Mouse (Mus musculus) stomach, embryonic 15.5 days (tissue): ENCODE data around the gene Llgl2. TPM values are rescaled to one million over a fixed set of nuclear protein-coding genes. Genes with fewer than 3 reads are reported as not detected.

Source experiments
- ATAC-seq: fragments of 200-750 bp; cut with Nextera tagmentation; 2 replicates; pipeline ENCODE4 v1.8.0; 2017; ENCODE audit warnings: low read depth, moderate number of reproducible peaks, moderate TSS enrichment; ENCODE audit not compliant: insufficient read depth, low FRiP score
- H3K27ac ChIP-seq: fragments of 300-500 bp; sonication (generic); 2 replicates; pipeline ENCODE4 v1.5.1; 2015; ENCODE audit warnings: mild to moderate bottlenecking, inconsistent platforms
- H3K27me3 ChIP-seq: fragments of 300-500 bp; sonication (generic); replicated peaks from 2 replicates; pipeline ENCODE4 v1.6.1; 2015; ENCODE audit warnings: inconsistent platforms
- H3K36me3 ChIP-seq: fragments of 300-500 bp; sonication (generic); 2 replicates; pipeline ENCODE4 v1.6.1; 2015; ENCODE audit warnings: inconsistent platforms
- H3K4me1 ChIP-seq: fragments of 300-500 bp; sonication (generic); 2 replicates; pipeline ENCODE4 v1.6.1; 2015; ENCODE audit warnings: inconsistent platforms
- H3K4me2 ChIP-seq: fragments of 300-500 bp; sonication (generic); 2 replicates; pipeline ENCODE4 v1.6.1; 2015; ENCODE audit warnings: mild to moderate bottlenecking, inconsistent platforms
- H3K4me3 ChIP-seq: fragments of 300-500 bp; sonication (generic); replicated peaks from 2 replicates; pipeline ENCODE4 v1.5.1; 2015; ENCODE audit warnings: inconsistent platforms
- H3K9ac ChIP-seq: fragments of 300-500 bp; sonication (generic); 2 replicates; pipeline ENCODE4 v1.6.1; 2015; ENCODE audit warnings: inconsistent platforms
- H3K9me3 ChIP-seq: fragments of 300-500 bp; sonication (generic); 2 replicates; pipeline ENCODE4 v1.6.1; 2016; ENCODE audit warnings: inconsistent platforms
- WGBS: fragments of 180-500 bp; shearing (Covaris S2); methylation state at CpG from one replicate; pipeline ENCODE4 v1.1.7; 2015; 5-methylcytosine and 5-hydroxymethylcytosine counted together
- polyA plus RNA-seq: library from polyadenylated mRNA; unstranded; fragments of >200 nt; fragmentation: Nextera tagmentation; extraction: Ambion mirVana; gene quantifications from 2 replicates; pipeline ENCODE4 v1.2.1, GENCODE M21; 2015

Gene Llgl2
- polyA plus RNA-seq, 1 experiment from 2014 or later = 61.5 TPM

GRCm38 (mm10) chr11:115792353-115792752 lies 31.5 kb upstream of the Llgl2 start:
- Histone ChIP-seq H3K36me3 (peaks cover 59% of the 10 kb centered on the region), H3K4me3 (no peak overlapping the region), H3K4me2 (no peak overlapping the region), H3K9me3 (no peaks in the 10 kb centered on the region), H3K4me1 (no peaks in the 10 kb centered on the region), H3K27me3 (no peaks in the 10 kb centered on the region), H3K27ac (no peak overlapping the region), H3K9ac (no peak overlapping the region)
- WGBS = 85% methylated on average over 14 of the region's 14 CpGs
- no peak for ATAC-seq

DNA sequence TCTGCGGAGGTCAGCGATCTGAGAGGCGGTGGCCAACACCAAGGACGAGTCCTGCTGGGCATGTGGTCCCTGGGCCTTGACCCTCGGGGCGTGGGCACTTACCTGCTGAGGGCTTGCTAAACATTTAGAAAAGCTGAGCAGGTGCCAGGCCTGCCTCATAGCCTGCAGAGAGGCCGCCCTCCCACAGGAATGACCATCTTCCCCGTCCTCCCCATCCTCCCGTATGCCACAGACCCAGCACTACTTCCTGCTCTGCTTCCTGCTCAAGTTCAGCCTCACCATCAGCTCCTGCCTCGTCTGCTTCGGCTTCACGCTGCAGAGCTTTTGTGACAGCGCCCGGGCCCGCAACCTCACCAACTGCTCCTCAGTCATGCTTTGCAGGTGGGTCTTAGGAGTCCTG lies 27.0 kb upstream of the Llgl2 start:
- Histone ChIP-seq H3K4me1 (no peaks in the 10 kb centered on the region), H3K27me3 (no peaks in the 10 kb centered on the region), H3K27ac (no peak overlapping the region), H3K9ac (no peak overlapping the region), H3K4me3 (no peak overlapping the region), H3K36me3 (peaks cover 76% of the 10 kb centered on the region), H3K4me2 (no peak overlapping the region), H3K9me3 (no peaks in the 10 kb centered on the region)
- ATAC-seq = no peak
- 83% methylated on average over 15 of the region's 15 CpGs for WGBS

GRCm38 (mm10) chr11:115797665-115798064 lies 26.2 kb upstream of the Llgl2 start:
- H3K27me3 ChIP-seq = no peaks in the 10 kb centered on the region
- no peak overlapping the region for H3K27ac ChIP-seq
- H3K9me3 ChIP-seq = no peaks in the 10 kb centered on the region
- no peak for ATAC-seq
- H3K9ac ChIP-seq = no peak overlapping the region
- H3K4me1 ChIP-seq = no peaks in the 10 kb centered on the region
- 79% methylated on average over 9 of the region's 9 CpGs for WGBS
- peaks cover 77% of the 10 kb centered on the region for H3K36me3 ChIP-seq
- no peak overlapping the region for H3K4me2 ChIP-seq
- H3K4me3 ChIP-seq = no peak overlapping the region

- Histone ChIP-seq H3K4me3 (no peak overlapping the region), H3K27me3 (no peaks in the 10 kb centered on the region), H3K9me3 (no peaks in the 10 kb centered on the region), H3K9ac (no peak overlapping the region), H3K36me3 (peaks cover 74% of the 10 kb centered on the region), H3K4me2 (no peak overlapping the region), H3K27ac (no peak overlapping the region), H3K4me1 (no peaks in the 10 kb centered on the region)
- WGBS = 89% methylated on average over 18 of the region's 18 CpGs
- no peak for ATAC-seq
These were observed 22.9 kb upstream of the Llgl2 start for GRCm38 (mm10) chr11:115800981-115801380.

- Histone ChIP-seq H3K4me3 (no peak overlapping the region), H3K4me2 (no peak overlapping the region), H3K36me3 (peaks cover 66% of the 10 kb centered on the region), H3K27me3 (no peaks in the 10 kb centered on the region), H3K27ac (no peak overlapping the region), H3K9ac (no peak overlapping the region), H3K4me1 (peaks cover 6% of the 10 kb centered on the region), H3K9me3 (no peaks in the 10 kb centered on the region)
- 91% methylated on average over 24 of the region's 24 CpGs for WGBS
- ATAC-seq = no peak
These were observed 20.7 kb upstream of the Llgl2 start for GRCm38 (mm10) chr11:115803072-115803709.

DNA sequence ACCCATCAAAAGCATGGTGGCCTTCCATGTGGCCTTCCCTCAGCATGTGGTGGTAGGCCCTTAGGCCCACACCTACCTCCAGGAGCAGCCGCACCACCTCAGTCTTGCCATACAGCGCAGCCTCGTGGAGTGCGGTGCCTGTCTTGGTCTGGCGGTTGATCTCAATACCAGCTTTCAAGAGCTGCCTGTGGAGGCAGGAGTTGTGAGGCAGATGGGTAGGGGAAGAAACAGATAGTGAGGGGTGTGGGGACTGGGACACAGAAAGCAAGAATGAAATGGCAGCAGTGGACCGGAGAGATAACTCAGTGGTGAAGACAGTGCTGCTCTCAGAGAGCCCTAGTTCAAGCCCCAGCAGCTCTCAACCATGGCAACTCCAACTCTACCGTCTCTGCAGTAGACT lies 18.8 kb upstream of the Llgl2 start:
- peaks cover 52% of the 10 kb centered on the region for H3K36me3 ChIP-seq
- H3K27ac ChIP-seq = no peak overlapping the region
- H3K4me3 ChIP-seq = no peak overlapping the region
- H3K27me3 ChIP-seq = no peaks in the 10 kb centered on the region
- H3K9me3 ChIP-seq = no peaks in the 10 kb centered on the region
- H3K9ac ChIP-seq = no peak overlapping the region
- H3K4me2 ChIP-seq = no peak overlapping the region
- peaks cover 24% of the 10 kb centered on the region for H3K4me1 ChIP-seq
- peak; percentile 61; the same call in 1 of the 2 replicates for ATAC-seq
- WGBS = 90% methylated on average over 7 of the region's 7 CpGs

DNA sequence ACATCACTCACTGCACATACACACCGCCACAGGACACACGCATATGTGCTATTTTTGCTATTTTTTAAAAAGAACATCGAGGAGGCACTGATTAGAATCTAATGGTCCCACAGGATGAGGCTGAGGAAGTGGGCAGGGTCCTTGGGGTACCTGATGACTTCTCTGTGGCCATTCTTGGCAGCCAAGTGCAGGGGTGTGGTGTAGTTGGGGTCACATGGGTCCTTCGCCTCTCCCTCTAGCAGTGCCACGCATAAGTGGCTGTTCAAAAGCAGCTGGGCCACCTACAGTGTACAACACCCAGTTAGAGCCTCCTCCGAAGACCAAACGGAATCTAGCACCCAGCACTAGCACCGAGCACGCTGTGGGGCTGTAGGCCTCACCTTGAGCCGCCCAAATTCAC lies 17.7 kb upstream of the Llgl2 start:
- 89% methylated on average over 10 of the region's 10 CpGs for WGBS
- peaks cover 46% of the 10 kb centered on the region for H3K36me3 ChIP-seq
- no peak for ATAC-seq

DNA sequence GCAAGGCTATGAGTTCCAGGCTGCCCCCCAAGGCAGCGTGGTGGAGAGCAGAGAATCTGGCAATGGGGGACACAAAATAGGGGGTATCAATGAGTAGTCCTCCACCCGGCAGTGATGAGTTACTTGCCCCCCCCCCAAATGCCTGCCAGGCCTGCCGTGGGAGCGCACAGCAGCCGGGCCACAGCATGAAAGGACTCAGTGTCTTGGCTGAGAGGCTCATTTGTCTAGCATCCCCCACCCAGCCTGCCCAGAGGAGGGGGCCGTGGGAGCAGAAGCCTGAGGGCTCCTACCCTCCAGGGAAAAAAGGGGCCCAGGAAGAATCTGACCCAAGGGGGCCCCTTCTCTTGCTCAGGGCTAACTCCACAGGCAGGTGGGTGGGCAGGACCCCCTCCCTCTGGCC lies 16.5 kb upstream of the Llgl2 start:
- Histone ChIP-seq H3K9ac (no peak overlapping the region), H3K27me3 (no peaks in the 10 kb centered on the region), H3K4me3 (no peak overlapping the region), H3K4me2 (no peak overlapping the region), H3K27ac (0 out of 2 replicates have a peak overlapping the region, but pooled peaks have one; percentile 76), H3K36me3 (peaks cover 44% of the 10 kb centered on the region), H3K9me3 (no peaks in the 10 kb centered on the region), H3K4me1 (peaks cover 47% of the 10 kb centered on the region)
- 76% methylated on average over 6 of the region's 6 CpGs for WGBS
- no peak for ATAC-seq

More for the DNA sequence above, 17.7 kb upstream of the Llgl2 start:
- Histone ChIP-seq H3K4me1 (peaks cover 36% of the 10 kb centered on the region), H3K9ac (no peak overlapping the region), H3K27me3 (no peaks in the 10 kb centered on the region), H3K27ac (no peak overlapping the region), H3K4me3 (no peak overlapping the region), H3K4me2 (no peak overlapping the region), H3K9me3 (no peaks in the 10 kb centered on the region)

GRCm38 (mm10) chr11:115807971-115808370 lies 15.9 kb upstream of the Llgl2 start:
- Histone ChIP-seq H3K4me1 (peaks cover 54% of the 10 kb centered on the region), H3K9ac (no peak overlapping the region), H3K27ac (peak overlapping the region; percentile 76), H3K4me2 (no peak overlapping the region), H3K36me3 (peaks cover 37% of the 10 kb centered on the region), H3K27me3 (no peaks in the 10 kb centered on the region), H3K9me3 (no peaks in the 10 kb centered on the region), H3K4me3 (no peak overlapping the region)
- ATAC-seq = no peak
- 72% methylated on average over 11 of the region's 11 CpGs for WGBS

- H3K4me1 ChIP-seq = peaks cover 54% of the 10 kb centered on the region
- no peaks in the 10 kb centered on the region for H3K9me3 ChIP-seq
- 19% methylated on average over 10 of the region's 10 CpGs for WGBS
- no peaks in the 10 kb centered on the region for H3K27me3 ChIP-seq
- peak overlapping the region; percentile 12; the same call in 1 of the 2 replicates for H3K9ac ChIP-seq
- ATAC-seq = no peak
- H3K4me3 ChIP-seq = peak overlapping the region; percentile 6; the same call in 1 of the 2 replicates
- peaks cover 29% of the 10 kb centered on the region for H3K36me3 ChIP-seq
- peak overlapping the region; percentile 76 for H3K27ac ChIP-seq
- H3K4me2 ChIP-seq = peak overlapping the region; percentile 39
These were observed 15.0 kb upstream of the Llgl2 start for GRCm38 (mm10) chr11:115808696-115809310.

DNA sequence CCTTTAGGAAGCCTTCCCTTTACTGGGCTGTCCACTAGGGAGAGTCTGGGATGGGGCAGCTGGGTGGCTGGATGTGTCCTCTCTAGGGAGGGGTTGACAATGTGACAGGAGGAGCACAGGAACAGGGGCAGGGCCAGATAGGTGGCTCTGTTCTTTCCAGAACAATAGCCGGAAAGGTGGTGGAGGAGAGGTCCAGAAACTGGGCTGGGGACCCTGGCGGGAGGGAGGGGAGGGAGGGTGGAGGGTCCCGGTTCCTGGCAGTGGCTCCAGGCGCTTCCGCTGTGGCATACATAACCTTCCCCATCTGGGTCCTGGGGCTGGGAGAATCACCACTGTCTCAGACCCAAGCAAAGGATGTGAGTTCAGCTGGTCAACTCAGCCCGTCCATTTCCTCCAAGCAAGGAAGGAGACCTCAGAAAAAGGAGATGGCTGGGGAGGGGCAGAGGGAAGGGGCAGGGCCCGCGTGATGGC lies 14.5 kb upstream of the Llgl2 start:
- Histone ChIP-seq H3K4me3 (peak overlapping the region; percentile 6; the same call in 1 of the 2 replicates), H3K36me3 (peaks cover 27% of the 10 kb centered on the region; the same call in 1 of the 2 replicates), H3K27me3 (no peaks in the 10 kb centered on the region), H3K9me3 (no peaks in the 10 kb centered on the region), H3K27ac (peak overlapping the region; percentile 76), H3K4me2 (peak overlapping the region; percentile 39), H3K4me1 (peaks cover 54% of the 10 kb centered on the region), H3K9ac (peak overlapping the region; percentile 12; the same call in 1 of the 2 replicates)
- ATAC-seq = no peak
- WGBS = 51% methylated on average over 8 of the region's 8 CpGs

GRCm38 (mm10) chr11:115810377-115810776 lies 13.5 kb upstream of the Llgl2 start:
- Histone ChIP-seq H3K9ac (0 out of 2 replicates have a peak overlapping the region, but pooled peaks have one; percentile 16), H3K4me2 (peak overlapping the region; percentile 90), H3K4me3 (peak overlapping the region; percentile 81), H3K4me1 (peaks cover 57% of the 10 kb centered on the region), H3K36me3 (peaks cover 18% of the 10 kb centered on the region; the same call in 1 of the 2 replicates), H3K9me3 (no peaks in the 10 kb centered on the region), H3K27ac (peak overlapping the region; percentile 76), H3K27me3 (no peaks in the 10 kb centered on the region)
- ATAC-seq = no peak
- 54% methylated on average over 14 of the region's 14 CpGs for WGBS
